Mouse (Mus musculus) midbrain, postnatal 0 days (tissue): ENCODE data around the gene Art3. TPM values are rescaled to one million over a fixed set of nuclear protein-coding genes. Genes with fewer than 3 reads are reported as not detected.

Source experiments
- ATAC-seq: fragments of 200-750 bp; cut with Nextera tagmentation; 2 replicates; pipeline ENCODE4 v1.8.0; 2017; ENCODE audit warnings: moderate number of reproducible peaks, mild to moderate bottlenecking, moderate TSS enrichment, moderate library complexity; ENCODE audit not compliant: low FRiP score
- DNase-seq: peaks from one replicate; pipeline ENCODE4 v3.0.0-alpha.2; 2015; ENCODE audit warnings: low spot score
- H3K27ac ChIP-seq: fragments of 300-500 bp; sonication (generic); 2 replicates; pipeline ENCODE4 v1.5.1; 2014; ENCODE audit warnings: low read depth, mild to moderate bottlenecking, low read length, mixed read lengths
- H3K27me3 ChIP-seq: fragments of 300-500 bp; sonication (generic); 2 replicates; pipeline ENCODE4 v1.6.1; 2014; ENCODE audit warnings: low read length, control low read depth, mixed read lengths; ENCODE audit not compliant: insufficient read depth
- H3K36me3 ChIP-seq: fragments of 300-500 bp; sonication (generic); 2 replicates; pipeline ENCODE4 v1.6.1; 2014; ENCODE audit warnings: low read length, control low read depth, mixed read lengths; ENCODE audit not compliant: insufficient read depth
- H3K4me1 ChIP-seq: fragments of 300-500 bp; sonication (generic); 2 replicates; pipeline ENCODE4 v1.6.1; 2014; ENCODE audit warnings: mild to moderate bottlenecking, control low read depth, antibody characterized with exemption, low read length, mixed read lengths; ENCODE audit not compliant: insufficient read depth
- H3K4me2 ChIP-seq: fragments of 300-500 bp; sonication (generic); 2 replicates; pipeline ENCODE4 v1.6.1; 2014; ENCODE audit warnings: low read depth, mild to moderate bottlenecking, low read length, mixed read lengths; ENCODE audit not compliant: poor library complexity, severe bottlenecking
- H3K4me3 ChIP-seq: fragments of 300-500 bp; sonication (generic); 2 replicates; pipeline ENCODE4 v1.5.1; 2014; ENCODE audit warnings: low read depth, mild to moderate bottlenecking, low read length, moderate library complexity
- H3K9ac ChIP-seq: fragments of 300-500 bp; sonication (generic); replicated peaks from 2 replicates; pipeline ENCODE4 v1.6.1; 2014; ENCODE audit warnings: mild to moderate bottlenecking, low read length, moderate library complexity, mixed read lengths; ENCODE audit not compliant: poor library complexity, severe bottlenecking
- H3K9me3 ChIP-seq: fragments of 300-500 bp; sonication (generic); 2 replicates; pipeline ENCODE4 v1.6.1; 2016; ENCODE audit warnings: low read length, control low read depth
- CTCF ChIP-seq: IDR thresholded peaks from 2 replicates; pipeline ENCODE4 v1.5.1; 2016; ENCODE audit warnings: antibody characterized with exemption, mild to moderate bottlenecking
- WGBS: fragments of 180-500 bp; shearing (Covaris S2); extraction: QIAGEN DNeasy Blood & Tissue Kit; methylation state at CpG from one replicate; pipeline ENCODE4 v1.1.7; 2014; 5-methylcytosine and 5-hydroxymethylcytosine counted together
- polyA plus RNA-seq: library from polyadenylated mRNA; unstranded; fragments of >200 nt; fragmentation: Nextera tagmentation; extraction: Ambion mirVana; gene quantifications from 2 replicates; pipeline ENCODE4 v1.2.1, GENCODE M21; 2015
- total RNA-seq: library from RNA; depleted of rRNA; stranded (reverse); fragments of >200 nt; gene quantifications from 2 replicates; pipeline ENCODE4 v1.2.3, GENCODE M21; 2014

Gene Art3
- total and polyA plus RNA-seq, 2 experiments from 2014 or later, result 4.7 to 5.5 TPM

DNA sequence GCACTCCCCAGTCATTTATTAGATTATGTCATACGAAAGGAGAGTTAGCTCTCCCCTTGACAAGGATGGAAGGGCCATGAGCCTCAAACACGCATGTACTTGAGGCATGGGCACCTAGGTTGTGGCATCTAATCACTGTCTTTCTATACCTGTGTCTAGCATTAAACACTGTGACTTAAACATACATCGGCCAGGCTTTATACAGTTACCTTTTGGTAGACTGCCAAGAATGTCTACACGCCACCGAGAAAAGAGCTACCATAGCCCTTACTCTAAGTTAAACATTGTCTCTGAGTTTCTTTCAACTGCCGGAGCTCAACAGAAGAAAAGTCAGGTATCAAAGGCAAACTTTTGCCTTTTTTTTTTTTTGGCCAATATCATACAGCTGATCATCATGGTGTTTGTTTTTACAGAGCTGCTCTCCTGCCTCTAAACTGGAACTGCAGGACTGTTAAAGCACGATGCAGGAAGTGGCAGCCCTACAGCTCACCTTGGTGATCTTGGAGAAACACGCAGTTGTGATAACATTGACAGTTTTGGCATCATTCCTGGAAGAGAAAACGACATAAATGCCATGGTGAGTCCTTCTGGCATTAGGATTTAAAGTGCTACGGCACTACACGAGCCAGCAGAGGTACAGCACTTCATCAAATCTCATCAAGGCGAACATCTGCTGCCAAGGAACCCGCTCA lies 29.3 kb upstream of the Art3 start:
- no peak for ATAC-seq

DNA sequence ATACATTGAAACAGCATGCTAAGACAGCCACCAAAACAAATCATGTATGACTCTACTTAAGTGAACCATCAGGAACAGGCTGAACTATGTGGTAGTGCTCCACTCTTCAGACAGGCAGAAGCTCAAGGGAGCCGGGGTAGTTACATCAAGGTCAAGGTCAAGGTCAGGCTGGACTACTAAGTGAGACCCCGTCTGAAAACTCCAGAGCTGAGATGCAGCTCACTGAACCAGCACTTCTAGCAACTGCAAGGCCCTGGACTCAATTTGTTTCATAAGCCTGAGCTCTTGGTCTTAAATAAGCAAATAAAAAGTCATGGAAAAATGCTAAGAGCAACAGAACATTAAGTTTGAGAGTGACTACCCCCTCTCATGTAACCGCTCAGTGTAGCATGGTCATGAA lies 27.3 kb upstream of the Art3 start:
- H3K9me3 ChIP-seq, result no peaks in the 10 kb centered on the region
- no peak for ATAC-seq
- peaks cover 7% of the 10 kb centered on the region; the same call in 1 of the 2 replicates for H3K4me1 ChIP-seq
- no peak overlapping the region for H3K4me2 ChIP-seq
- peaks cover 68% of the 10 kb centered on the region for H3K36me3 ChIP-seq
- DNase-seq, result no peak
- H3K27ac ChIP-seq, result no peak overlapping the region
- no peaks in the 10 kb centered on the region for H3K27me3 ChIP-seq
- no peak overlapping the region for H3K9ac ChIP-seq
- TF ChIP-seq CTCF, result no peak
- WGBS, result 90% methylated on average over 3 of the region's 3 CpGs
- no peak overlapping the region for H3K4me3 ChIP-seq

More for the DNA sequence above, 29.3 kb upstream of the Art3 start:
- Histone ChIP-seq H3K4me3 (no peak overlapping the region), H3K9ac (no peak overlapping the region), H3K36me3 (peaks cover 79% of the 10 kb centered on the region), H3K4me2 (no peak overlapping the region), H3K27ac (no peak overlapping the region), H3K9me3 (no peaks in the 10 kb centered on the region), H3K4me1 (no peaks in the 10 kb centered on the region), H3K27me3 (no peaks in the 10 kb centered on the region)
- 92% methylated on average over 13 of the region's 13 CpGs for WGBS
- TF ChIP-seq CTCF, result no peak
- DNase-seq, result no peak

DNA sequence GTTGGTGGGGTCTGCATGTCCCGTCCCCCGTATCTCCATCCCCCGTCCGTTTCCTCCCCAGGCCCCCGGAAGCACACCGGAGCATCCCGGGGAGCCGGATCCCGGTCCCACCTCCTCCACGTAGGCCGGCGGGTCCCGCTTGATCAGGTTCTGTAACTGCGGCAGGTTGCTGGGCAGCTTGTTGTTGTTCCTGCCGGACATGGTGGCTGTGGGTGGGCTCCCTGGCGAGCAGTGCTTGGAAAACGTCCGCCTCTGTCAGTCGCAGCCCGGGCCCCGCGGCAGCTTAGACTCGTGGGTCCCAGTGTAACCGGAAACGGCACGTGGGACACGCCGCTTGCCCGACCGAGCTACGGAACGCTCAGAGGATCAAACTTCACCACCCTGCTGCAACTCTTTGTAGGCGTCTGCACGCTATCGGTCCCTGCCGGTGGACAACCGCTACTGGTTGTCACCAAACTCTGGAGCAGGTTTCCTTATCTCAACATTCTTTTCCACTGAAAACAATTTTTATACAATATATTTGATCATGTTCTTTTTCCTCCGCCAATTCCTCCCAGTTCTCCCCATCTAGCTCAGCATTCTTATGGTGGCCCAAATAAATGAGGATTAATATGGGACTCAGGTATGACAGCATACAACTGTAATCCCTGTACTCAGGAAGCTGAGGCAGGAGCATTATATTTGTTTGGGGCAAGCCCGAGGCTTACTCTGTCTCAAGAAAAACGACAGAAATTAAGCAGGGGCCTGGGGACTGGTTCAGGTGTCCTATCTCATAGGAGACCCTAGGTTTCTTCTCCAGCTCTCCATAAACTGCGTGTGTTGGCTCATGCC lies 21.7 kb upstream of the Art3 start, which contains the start of gene Sdad1:
Gene Sdad1 (minus strand): TSS at position 799 of the 831 bp plus-strand sequence.
- ATAC-seq (peak; percentile 97), DNase-seq (peak; percentile 96)
- H3K4me3 ChIP-seq, result peak within 1 kb of the TSS; percentile 78
- TF ChIP-seq CTCF, result peak; percentile 85
- H3K4me1 ChIP-seq, result peaks cover 7% of the 10 kb centered on the region; the same call in 1 of the 2 replicates
- H3K36me3 ChIP-seq, result peaks cover 16% of the 10 kb centered on the region
- H3K9ac ChIP-seq, result peak within 1 kb of the TSS; percentile 73
- peak within 1 kb of the TSS; percentile 44 for H3K27ac ChIP-seq
- H3K4me2 ChIP-seq, result peak within 1 kb of the TSS; percentile 49
- no peaks in the 10 kb centered on the region for H3K9me3 ChIP-seq
- no peaks in the 10 kb centered on the region for H3K27me3 ChIP-seq
- WGBS, result 2% methylated on average over 41 of the region's 41 CpGs

DNA sequence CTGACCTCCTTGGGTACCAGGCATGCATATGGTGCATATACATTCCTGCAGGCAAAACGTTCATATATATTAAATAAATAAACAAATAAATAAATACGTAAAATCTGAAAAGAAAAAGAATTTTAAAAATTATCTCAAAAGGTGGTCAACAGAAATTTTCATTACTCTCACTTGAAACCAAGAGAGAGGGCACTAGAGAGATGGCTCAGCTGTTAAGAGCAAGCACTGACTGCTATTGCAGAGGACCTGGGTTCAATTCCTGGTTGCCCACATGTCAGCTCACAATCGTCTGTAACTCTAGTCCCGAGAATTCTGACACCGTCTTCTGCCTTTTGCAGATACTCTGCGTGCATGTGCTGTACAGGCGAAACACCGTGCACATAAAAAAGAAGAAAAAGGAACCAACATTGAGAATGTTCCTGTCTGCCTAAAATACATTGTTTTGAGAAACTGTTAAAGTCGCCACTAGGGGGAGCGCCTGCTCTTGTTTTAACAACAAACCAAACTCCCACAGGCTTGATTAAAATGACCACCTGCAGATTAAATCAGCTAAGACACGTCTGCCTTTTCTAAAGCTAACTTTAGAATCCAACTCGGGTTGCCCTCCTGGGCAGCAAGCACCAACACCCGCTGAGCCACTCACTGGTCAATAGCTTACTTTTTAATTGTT lies 19.4 kb upstream of the Art3 start:
- DNase-seq (peak; percentile 94), ATAC-seq (no peak)
- 13% methylated on average over 13 of the region's 13 CpGs for WGBS
- TF ChIP-seq CTCF, result peak; percentile 90
- Histone ChIP-seq H3K27ac (no peak overlapping the region), H3K4me3 (no peak overlapping the region), H3K9me3 (no peaks in the 10 kb centered on the region), H3K36me3 (no peaks in the 10 kb centered on the region), H3K4me2 (no peak overlapping the region), H3K27me3 (no peaks in the 10 kb centered on the region), H3K4me1 (peaks cover 7% of the 10 kb centered on the region; the same call in 1 of the 2 replicates), H3K9ac (no peak overlapping the region)

DNA sequence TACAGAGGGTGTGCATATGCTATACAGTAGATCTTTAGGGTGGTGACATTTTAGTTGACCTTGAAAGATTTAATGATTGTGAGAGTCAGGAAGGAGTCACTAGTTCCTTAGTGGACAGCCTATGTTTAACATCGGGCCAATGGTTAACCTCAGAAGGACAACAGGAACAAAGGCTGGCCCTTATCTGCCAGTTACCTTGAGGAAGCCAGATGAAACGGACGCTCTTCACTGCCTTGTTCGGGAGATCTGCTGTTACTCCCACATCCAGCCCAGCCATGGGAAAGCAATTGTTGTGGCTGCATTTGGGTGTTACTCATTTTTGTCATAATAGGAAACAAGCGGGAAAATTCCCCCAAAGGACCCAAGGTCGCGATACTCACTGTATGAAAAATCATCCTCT lies 17.9 kb upstream of the Art3 start:
- WGBS, result 82% methylated on average over 7 of the region's 7 CpGs
- DNase-seq (no peak), ATAC-seq (no peak)
- no peak for TF ChIP-seq CTCF
- Histone ChIP-seq H3K4me3 (no peak overlapping the region), H3K4me1 (peaks cover 3% of the 10 kb centered on the region; the same call in 1 of the 2 replicates), H3K27me3 (no peaks in the 10 kb centered on the region), H3K27ac (no peak overlapping the region), H3K36me3 (no peaks in the 10 kb centered on the region), H3K9me3 (no peaks in the 10 kb centered on the region), H3K4me2 (no peak overlapping the region), H3K9ac (no peak overlapping the region)
